Mouse (Mus musculus) stomach, embryonic 16.5 days (tissue): ENCODE measurements around the gene Ech1. TPM values are rescaled to one million over a fixed set of nuclear protein-coding genes. Genes with fewer than 3 reads are reported as not detected.

Experiments
- ATAC-seq: fragments of 200-750 bp; cut with Nextera tagmentation; 2 replicates; pipeline ENCODE4 v1.8.0; 2017; ENCODE audit warnings: moderate number of reproducible peaks, moderate TSS enrichment; ENCODE audit not compliant: insufficient read depth, low FRiP score
- H3K27ac ChIP-seq: fragments of 300-500 bp; sonication (generic); 2 replicates; pipeline ENCODE4 v1.5.1; 2014; ENCODE audit warnings: low read length
- H3K27me3 ChIP-seq: fragments of 300-500 bp; sonication (generic); 2 replicates; pipeline ENCODE4 v1.6.1; 2014; ENCODE audit warnings: low read length, control low read depth, mixed read lengths; ENCODE audit not compliant: control insufficient read depth, insufficient read depth
- H3K36me3 ChIP-seq: fragments of 300-500 bp; sonication (generic); 2 replicates; pipeline ENCODE4 v1.6.1; 2014; ENCODE audit warnings: low read length; ENCODE audit not compliant: control insufficient read depth, insufficient read depth
- H3K4me1 ChIP-seq: fragments of 300-500 bp; sonication (generic); 2 replicates; pipeline ENCODE4 v1.6.1; 2014; ENCODE audit warnings: low read length, control low read depth, mixed read lengths; ENCODE audit not compliant: control insufficient read depth, insufficient read depth
- H3K4me2 ChIP-seq: fragments of 300-500 bp; sonication (generic); 2 replicates; pipeline ENCODE4 v1.6.1; 2014; ENCODE audit warnings: low read depth, low read length, mixed read lengths
- H3K4me3 ChIP-seq: fragments of 300-500 bp; sonication (generic); replicated peaks from 2 replicates; pipeline ENCODE4 v1.5.1; 2014; ENCODE audit warnings: mild to moderate bottlenecking, low read length
- H3K9ac ChIP-seq: fragments of 300-500 bp; sonication (generic); 2 replicates; pipeline ENCODE4 v1.6.1; 2014; ENCODE audit warnings: low read length
- H3K9me3 ChIP-seq: fragments of 300-500 bp; sonication (generic); replicated peaks from 2 replicates; pipeline ENCODE4 v1.6.1; 2016; ENCODE audit warnings: low read length, control low read depth; ENCODE audit not compliant: control insufficient read depth
- WGBS: fragments of 180-500 bp; shearing (Covaris S2); extraction: QIAGEN DNeasy Blood & Tissue Kit; methylation state at CpG from one replicate; pipeline ENCODE4 v1.1.7; 2014; 5-methylcytosine and 5-hydroxymethylcytosine counted together
- polyA plus RNA-seq: library from polyadenylated mRNA; unstranded; fragments of >200 nt; fragmentation: Nextera tagmentation; extraction: Ambion mirVana; gene quantifications from 2 replicates; pipeline ENCODE4 v1.2.1, GENCODE M21; 2015

Gene Ech1
- polyA plus RNA-seq, 1 experiment from 2014 or later: 230 TPM

DNA sequence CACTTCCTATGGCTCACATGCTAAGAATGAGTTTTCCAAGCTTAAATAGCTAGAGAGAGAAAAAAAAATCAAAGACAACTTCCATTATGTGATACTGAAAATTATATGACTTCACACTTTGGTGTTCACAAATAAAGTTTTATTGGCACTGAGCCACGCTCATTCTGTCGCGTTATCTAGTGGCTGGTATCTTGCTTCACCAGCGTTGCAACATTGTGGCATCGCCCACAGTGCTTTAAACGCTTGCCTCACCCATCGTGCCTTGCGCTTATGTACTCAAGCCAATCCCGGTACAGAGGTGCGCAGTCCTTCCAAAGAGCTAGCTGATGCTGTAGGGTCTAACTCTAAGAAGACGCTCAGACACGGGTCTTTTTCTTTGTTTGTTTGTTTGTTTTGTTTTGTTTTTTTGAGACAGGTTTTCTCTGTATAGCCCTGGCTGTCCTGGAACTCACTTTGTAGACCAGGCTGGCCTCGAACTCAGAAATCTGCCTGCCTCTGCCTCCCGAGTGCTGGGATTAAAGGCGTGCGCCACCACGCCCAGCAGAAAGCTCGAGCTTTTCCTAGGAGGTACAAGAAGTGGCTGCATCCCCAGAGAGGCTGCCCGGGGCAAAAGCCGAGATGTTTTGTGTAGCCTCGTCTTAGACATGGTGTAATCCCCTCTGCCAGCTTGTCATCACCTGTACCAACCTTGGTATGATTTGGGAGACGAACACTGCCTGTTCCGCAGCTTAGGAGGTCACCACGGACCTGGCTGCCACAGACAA lies 46.1 kb downstream of the Ech1 start:
- 83% methylated on average over 24 of the region's 24 CpGs for WGBS
- Histone ChIP-seq H3K4me1 (peaks cover 9% of the 10 kb centered on the region), H3K4me2 (no peak overlapping the region), H3K4me3 (no peak overlapping the region), H3K36me3 (no peaks in the 10 kb centered on the region), H3K27me3 (no peaks in the 10 kb centered on the region), H3K9ac (no peak overlapping the region), H3K27ac (no peak overlapping the region), H3K9me3 (no peaks in the 10 kb centered on the region)
- ATAC-seq: no peak

DNA sequence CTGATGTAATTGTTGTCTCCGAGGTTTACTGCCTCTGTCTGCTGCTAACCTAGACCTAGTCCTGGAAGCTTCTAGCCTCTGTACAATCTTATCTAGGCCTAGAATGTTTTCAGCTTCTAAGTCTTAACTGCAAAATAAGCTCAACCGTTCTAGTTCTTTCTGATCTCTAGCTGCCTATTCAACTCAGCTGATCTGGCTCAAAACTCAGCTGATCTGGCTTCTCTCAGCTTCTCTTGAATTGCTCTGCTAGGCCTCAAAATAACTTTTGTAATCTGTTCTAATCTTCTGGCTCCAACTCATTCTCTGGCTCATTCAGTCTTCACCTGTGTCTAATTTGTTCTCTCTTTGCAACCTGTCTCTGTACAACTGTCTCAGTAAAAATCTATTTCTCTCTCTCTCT lies 49.5 kb downstream of the Ech1 start:
- Histone ChIP-seq H3K27ac (no peak overlapping the region), H3K4me3 (no peak overlapping the region), H3K4me2 (no peak overlapping the region), H3K27me3 (no peaks in the 10 kb centered on the region), H3K4me1 (no peaks in the 10 kb centered on the region), H3K9me3 (no peaks in the 10 kb centered on the region), H3K36me3 (no peaks in the 10 kb centered on the region), H3K9ac (no peak overlapping the region)
- WGBS: 73% methylated on average over 2 of the region's 2 CpGs
- no peak for ATAC-seq

DNA sequence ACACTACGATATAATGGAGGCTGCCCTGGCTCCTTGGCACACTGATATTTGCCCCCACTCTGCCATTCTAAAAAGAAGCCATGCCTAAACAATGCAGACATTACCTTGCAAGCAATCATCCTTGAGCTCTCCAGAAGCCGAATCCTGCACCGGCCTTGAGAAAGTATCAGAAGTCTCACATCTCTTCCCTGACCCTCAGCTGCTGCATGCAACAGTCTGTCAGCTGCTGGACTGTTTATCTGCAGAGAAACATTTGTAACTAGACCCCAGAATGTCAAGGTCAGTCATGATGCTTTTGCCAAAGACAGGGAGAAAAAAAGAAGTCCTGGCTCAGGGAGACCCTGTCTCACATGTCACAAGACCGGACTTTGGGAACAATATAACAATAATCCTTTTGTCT lies 51.1 kb downstream of the Ech1 start:
- H3K27ac ChIP-seq: no peak overlapping the region
- H3K9me3 ChIP-seq: no peaks in the 10 kb centered on the region
- no peaks in the 10 kb centered on the region for H3K36me3 ChIP-seq
- no peak overlapping the region for H3K9ac ChIP-seq
- H3K27me3 ChIP-seq: no peaks in the 10 kb centered on the region
- ATAC-seq: no peak
- H3K4me2 ChIP-seq: no peak overlapping the region
- H3K4me3 ChIP-seq: no peak overlapping the region
- no peaks in the 10 kb centered on the region for H3K4me1 ChIP-seq
- WGBS: 72% methylated on average over 4 of the region's 4 CpGs

DNA sequence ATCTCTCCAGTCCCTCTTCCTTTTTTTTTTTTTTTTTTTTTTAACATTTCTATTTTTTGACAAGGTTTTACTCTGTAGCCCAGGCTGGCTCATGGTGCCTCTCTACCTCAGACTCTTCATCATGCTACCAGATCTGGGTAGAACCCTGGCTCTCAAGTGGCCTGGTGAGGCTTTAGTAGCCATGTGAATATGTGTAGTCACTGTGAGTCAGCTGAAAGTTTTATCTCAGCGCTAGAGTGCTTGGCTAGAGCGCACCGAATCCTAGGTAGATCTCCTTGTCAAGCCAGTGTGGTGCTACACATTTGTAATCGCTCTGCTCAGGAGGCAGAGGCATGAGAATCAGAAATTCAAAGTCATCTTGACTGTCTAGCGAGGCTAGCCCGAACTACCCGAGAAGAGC lies 52.1 kb downstream of the Ech1 start:
- no peak overlapping the region for H3K4me3 ChIP-seq
- no peaks in the 10 kb centered on the region for H3K9me3 ChIP-seq
- H3K36me3 ChIP-seq: no peaks in the 10 kb centered on the region
- H3K4me1 ChIP-seq: no peaks in the 10 kb centered on the region
- no peak overlapping the region for H3K9ac ChIP-seq
- ATAC-seq: no peak
- WGBS: 82% methylated on average over 7 of the region's 7 CpGs
- H3K4me2 ChIP-seq: no peak overlapping the region
- no peaks in the 10 kb centered on the region for H3K27me3 ChIP-seq
- H3K27ac ChIP-seq: no peak overlapping the region

DNA sequence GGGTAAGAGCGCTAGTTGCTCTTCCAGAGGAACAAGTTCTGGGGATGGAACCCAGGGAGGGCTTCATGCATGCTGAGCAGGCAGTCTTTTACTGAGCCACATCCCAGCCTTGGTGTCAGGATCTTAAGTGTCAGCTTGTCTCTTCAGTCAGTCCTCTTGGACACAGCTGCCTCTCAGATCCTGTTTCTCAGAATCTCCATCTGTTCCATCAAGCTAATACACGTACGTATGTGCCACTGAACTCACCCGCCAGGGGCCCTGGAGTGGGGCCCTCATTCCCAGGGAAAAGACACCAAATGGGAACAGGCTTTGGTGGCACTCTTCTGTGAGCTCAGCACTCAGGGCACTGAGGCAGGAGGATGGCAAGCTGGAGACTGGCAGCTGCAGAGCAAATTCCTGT lies 52.8 kb downstream of the Ech1 start:
- Histone ChIP-seq H3K36me3 (no peaks in the 10 kb centered on the region), H3K4me2 (no peak overlapping the region), H3K9ac (no peak overlapping the region), H3K27ac (no peak overlapping the region), H3K4me3 (no peak overlapping the region), H3K9me3 (no peaks in the 10 kb centered on the region), H3K27me3 (no peaks in the 10 kb centered on the region), H3K4me1 (no peaks in the 10 kb centered on the region)
- WGBS: 81% methylated on average over 4 of the region's 4 CpGs
- ATAC-seq: no peak

DNA sequence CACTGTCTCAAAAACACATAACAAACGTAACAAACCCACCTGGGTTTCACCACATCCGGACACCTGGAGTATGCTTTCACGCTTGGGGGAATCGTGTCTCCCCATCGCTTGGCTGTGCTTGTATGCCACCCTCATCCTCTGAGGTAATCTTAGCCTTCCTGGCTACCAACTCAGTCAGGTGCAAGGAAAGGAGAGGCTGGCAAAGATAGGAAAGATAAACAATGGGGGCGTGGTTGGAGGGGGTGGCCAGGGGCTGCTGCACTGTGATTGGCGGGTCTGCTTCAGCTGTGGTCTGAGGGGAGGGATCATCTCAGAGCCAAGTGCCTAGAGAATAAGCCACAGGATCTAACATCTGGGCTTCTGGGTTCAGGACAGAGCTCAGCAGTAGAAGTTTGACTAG lies 54.6 kb downstream of the Ech1 start:
- no peaks in the 10 kb centered on the region for H3K9me3 ChIP-seq
- no peak overlapping the region for H3K9ac ChIP-seq
- no peak overlapping the region for H3K4me2 ChIP-seq
- ATAC-seq: no peak
- H3K4me1 ChIP-seq: no peaks in the 10 kb centered on the region
- H3K27me3 ChIP-seq: no peaks in the 10 kb centered on the region
- H3K4me3 ChIP-seq: no peak overlapping the region
- no peak overlapping the region for H3K27ac ChIP-seq
- 72% methylated on average over 7 of the region's 7 CpGs for WGBS
- no peaks in the 10 kb centered on the region for H3K36me3 ChIP-seq

DNA sequence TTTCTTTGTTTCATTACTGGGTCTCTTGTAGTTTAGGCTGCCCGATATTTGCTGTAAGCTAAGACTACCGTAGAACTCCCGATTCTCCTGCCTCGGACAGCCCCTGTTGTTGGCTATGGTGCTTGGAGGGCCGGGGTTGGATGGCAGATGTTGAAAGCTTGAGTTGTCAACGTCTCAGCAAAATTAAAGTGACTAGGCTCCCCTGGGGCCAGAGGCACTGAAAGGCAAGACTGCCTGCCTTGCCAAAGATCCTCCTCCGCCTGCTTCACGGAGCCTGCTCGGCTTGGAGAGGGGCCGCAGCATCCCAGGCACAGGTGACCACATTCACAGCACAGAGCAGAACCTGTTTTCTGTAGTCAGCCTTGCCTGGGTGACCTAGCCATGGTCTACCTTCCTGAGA lies 55.5 kb downstream of the Ech1 start:
- H3K9me3 ChIP-seq: no peaks in the 10 kb centered on the region
- no peaks in the 10 kb centered on the region for H3K27me3 ChIP-seq
- H3K4me2 ChIP-seq: no peak overlapping the region
- no peaks in the 10 kb centered on the region for H3K36me3 ChIP-seq
- ATAC-seq: no peak
- H3K27ac ChIP-seq: no peak overlapping the region
- no peaks in the 10 kb centered on the region for H3K4me1 ChIP-seq
- H3K4me3 ChIP-seq: no peak overlapping the region
- H3K9ac ChIP-seq: no peak overlapping the region
- WGBS: 81% methylated on average over 10 of the region's 10 CpGs

DNA sequence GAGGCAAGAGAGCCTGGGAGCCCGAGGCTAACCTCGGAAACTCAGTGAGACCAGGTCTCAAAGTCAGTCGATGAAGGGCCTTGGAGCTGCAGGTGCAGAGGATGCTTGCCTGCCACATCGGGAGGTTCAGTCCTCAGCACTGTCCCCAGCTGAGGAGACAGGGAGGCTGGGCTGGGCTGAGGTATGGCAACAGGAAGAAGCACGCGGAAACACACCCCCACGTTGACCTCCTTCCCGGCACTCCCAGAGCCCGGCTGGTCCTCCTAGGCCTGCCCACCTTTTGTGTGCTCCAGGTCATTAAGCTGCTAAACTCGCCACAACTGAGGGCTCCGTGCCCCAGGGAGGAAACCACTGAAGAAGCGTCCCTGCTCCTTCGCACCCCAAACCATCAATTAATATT lies 56.2 kb downstream of the Ech1 start, which contains the start of gene Capn12:
TSS of gene Capn12 (plus strand) at position 224 of the 400 bp plus-strand sequence.
- H3K4me3 ChIP-seq: no peak within 1 kb of the TSS
- no peak within 1 kb of the TSS for H3K4me2 ChIP-seq
- no peaks in the 10 kb centered on the region for H3K36me3 ChIP-seq
- 41% methylated on average over 13 of the region's 13 CpGs for WGBS
- no peaks in the 10 kb centered on the region for H3K9me3 ChIP-seq
- H3K27ac ChIP-seq: no peak within 1 kb of the TSS
- H3K4me1 ChIP-seq: no peaks in the 10 kb centered on the region
- no peak within 1 kb of the TSS for H3K9ac ChIP-seq
- no peak; the same call in 1 of the 2 replicates for ATAC-seq
- no peaks in the 10 kb centered on the region for H3K27me3 ChIP-seq
